Mouse (Mus musculus) thymus, postnatal 36 days (tissue): ENCODE data around the gene Tenm4.

Experiments
- DNase-seq, 2 experiments: peaks; one replicate each; pipeline ENCODE4 v3.0.0; 2022; ENCODE audit warnings: mixed read lengths in 2 of 2

The Tenm4 gene

GRCm38 (mm10) chr7:96753335-96754095, 582.5 kb downstream of the Tenm4 start:
- no peak for DNase-seq

GRCm38 (mm10) chr7:96754175-96754574, 583.1 kb downstream of the Tenm4 start:
- no peak for DNase-seq

GRCm38 (mm10) chr7:96755459-96756094, 584.5 kb downstream of the Tenm4 start:
- DNase-seq = no peak

- DNase-seq = no peak
These were observed 585.2 kb downstream of the Tenm4 start for GRCm38 (mm10) chr7:96756104-96756742.

GRCm38 (mm10) chr7:96757067-96757466, 586.0 kb downstream of the Tenm4 start:
- DNase-seq = no peak

GRCm38 (mm10) chr7:96760208-96760607, 589.2 kb downstream of the Tenm4 start:
- DNase-seq = no peak

- no peak for DNase-seq
These were observed 590.1 kb downstream of the Tenm4 start for GRCm38 (mm10) chr7:96761151-96761550.

GRCm38 (mm10) chr7:96765321-96765960, 594.4 kb downstream of the Tenm4 start:
- no peak for DNase-seq

- DNase-seq = no peak
These were observed 596.0 kb downstream of the Tenm4 start for GRCm38 (mm10) chr7:96767090-96767489.

GRCm38 (mm10) chr7:96768718-96769117, 597.7 kb downstream of the Tenm4 start:
- DNase-seq = no peak

GRCm38 (mm10) chr7:96769784-96770183, 598.7 kb downstream of the Tenm4 start:
- DNase-seq = peak; percentile 23 to 25

- no peak for DNase-seq
These were observed 601.9 kb downstream of the Tenm4 start for GRCm38 (mm10) chr7:96772966-96773365.

- DNase-seq = no peak
These were observed 602.7 kb downstream of the Tenm4 start for GRCm38 (mm10) chr7:96773585-96774225.

GRCm38 (mm10) chr7:96775080-96775486, 604.0 kb downstream of the Tenm4 start:
- DNase-seq = no peak

- DNase-seq = no peak
These were observed 607.0 kb downstream of the Tenm4 start for GRCm38 (mm10) chr7:96777938-96778600.

- DNase-seq = no peak
These were observed 607.5 kb downstream of the Tenm4 start for GRCm38 (mm10) chr7:96778601-96778969.

GRCm38 (mm10) chr7:96780556-96780955, 609.5 kb downstream of the Tenm4 start:
- DNase-seq = no peak

GRCm38 (mm10) chr7:96781068-96781467, 610.0 kb downstream of the Tenm4 start:
- no peak for DNase-seq

GRCm38 (mm10) chr7:96782686-96783085, 611.6 kb downstream of the Tenm4 start:
- DNase-seq = no peak

- DNase-seq = no peak
These were observed 614.8 kb downstream of the Tenm4 start for GRCm38 (mm10) chr7:96785808-96786207.

GRCm38 (mm10) chr7:96786262-96787044, 615.4 kb downstream of the Tenm4 start:
- DNase-seq = no peak

- DNase-seq = no peak
These were observed 617.1 kb downstream of the Tenm4 start for GRCm38 (mm10) chr7:96788135-96788534.
